Mouse (Mus musculus): ENCODE data around the gene Naa20. TPM values are rescaled to one million over a fixed set of nuclear protein-coding genes. Genes with fewer than 3 reads are reported as not detected.

The Naa20 gene
- 10 to 100 TPM; 89.1 to 93.7 TPM for total RNA-seq (2021)

- DNase-seq, result no peak
- intact Hi-C loops (cut with DNase I), result loop anchor here (2.0 to 5.0 kb wide), 3 partner anchors 13 to 205 kb away; no protein-coding TSS in a partner anchor
These were observed at the start of gene Naa20 for GRCm38 (mm10) chr2:145901861-145902260. Gene Naa20, plus strand, starts transcription at chr2:145902099.

GRCm38 (mm10) chr2:145855831-145856230 is 46.1 kb upstream of the Naa20 start:
- intact Hi-C loops (cut with DNase I), result no loop called here
- no peak for DNase-seq

DNA sequence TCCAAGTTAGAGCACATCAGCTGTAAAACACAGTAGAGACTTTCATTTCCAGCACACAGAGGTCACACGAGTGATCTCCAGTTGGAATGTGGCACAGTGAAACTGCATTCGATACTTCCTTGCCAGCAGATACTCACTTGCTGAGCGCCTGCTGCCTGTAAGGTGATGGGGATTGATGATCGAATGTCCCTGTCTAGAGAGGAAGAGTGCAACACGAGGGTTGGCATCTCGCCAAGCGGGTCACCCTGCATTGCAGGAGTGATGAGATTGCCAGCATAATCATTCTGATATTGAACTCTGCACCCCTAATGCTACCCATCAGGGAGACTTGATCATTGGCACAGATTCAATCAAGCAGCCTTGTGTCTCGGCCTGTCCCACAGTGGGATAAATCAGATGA is 44.0 kb upstream of the Naa20 start:
- DNase-seq, result no peak
- intact Hi-C loops (cut with DNase I), result no loop called here

DNA sequence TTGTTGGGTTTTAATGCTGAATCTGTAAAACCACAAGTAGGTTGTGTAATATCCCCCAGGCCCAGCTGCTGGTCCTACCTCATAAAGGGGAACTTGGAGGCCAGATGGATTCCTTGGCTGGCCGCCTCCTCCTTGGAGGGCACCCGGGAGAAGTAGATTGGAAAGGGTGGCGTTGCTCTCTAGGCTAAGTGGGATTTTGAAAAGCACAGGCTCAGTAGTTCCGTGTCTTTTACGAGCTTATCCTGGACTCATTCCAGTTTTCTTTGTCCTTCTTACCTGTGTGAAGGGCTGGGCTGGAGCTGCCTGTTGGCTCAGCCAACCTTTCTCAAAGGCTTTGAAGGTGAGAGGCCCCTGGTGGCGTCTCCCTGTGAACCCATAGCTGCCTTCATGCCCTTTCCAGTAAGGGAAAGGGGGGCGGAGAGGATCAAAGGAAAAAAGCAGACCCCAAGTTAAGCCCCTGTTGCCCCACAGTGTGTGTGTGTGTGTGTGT is 42.4 kb upstream of the Naa20 start:
- intact Hi-C loops (cut with DNase I), result no loop called here
- peak; percentile 56 to 65 for DNase-seq

- intact Hi-C loops (cut with DNase I), result loop anchor here (2.0 to 5.0 kb wide), 4 partner anchors 21 to 63 kb away; partner anchors contain the start of gene Naa20
- DNase-seq, result peak; percentile 84 to 90
These were observed 41.7 kb upstream of the Naa20 start for GRCm38 (mm10) chr2:145859932-145860801.

- peak; percentile 59 to 64 for DNase-seq
- intact Hi-C loops (cut with DNase I), result loop anchor here (2.0 to 5.0 kb wide), 4 partner anchors 19 to 64 kb away; partner anchors contain the start of gene Naa20
These were observed 40.4 kb upstream of the Naa20 start for GRCm38 (mm10) chr2:145861193-145862123.

DNA sequence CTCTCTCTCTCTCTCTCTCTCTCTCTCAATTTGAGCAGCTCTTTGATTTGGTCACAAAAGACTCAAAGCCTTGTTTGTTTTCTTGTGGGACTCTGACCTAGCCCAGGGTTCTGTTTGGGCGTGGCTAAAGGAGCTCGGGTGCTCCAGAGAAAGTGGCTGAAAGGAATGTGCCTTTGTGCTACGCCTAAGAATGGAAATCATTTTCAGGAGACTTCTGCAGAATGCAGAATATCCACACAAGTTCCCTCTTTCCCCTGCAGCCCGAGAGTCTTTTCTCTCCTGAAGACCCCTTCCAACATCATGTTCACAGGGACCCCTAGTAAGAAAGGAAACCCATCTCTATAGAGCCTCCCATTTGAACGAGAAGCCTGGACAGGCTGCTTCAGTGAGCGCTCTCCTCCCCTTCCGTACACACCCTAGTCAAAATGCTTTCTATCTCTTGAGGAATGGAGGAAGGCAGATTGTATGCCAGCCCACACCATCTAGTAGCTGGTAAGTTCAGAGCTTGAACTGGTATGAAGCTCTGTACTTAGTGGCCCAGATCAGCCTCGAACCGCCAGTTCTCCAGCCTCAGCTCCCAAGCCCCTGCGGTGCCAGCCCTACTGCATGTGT is 39.6 kb upstream of the Naa20 start:
- peak; percentile 41 to 62 for DNase-seq

DNA sequence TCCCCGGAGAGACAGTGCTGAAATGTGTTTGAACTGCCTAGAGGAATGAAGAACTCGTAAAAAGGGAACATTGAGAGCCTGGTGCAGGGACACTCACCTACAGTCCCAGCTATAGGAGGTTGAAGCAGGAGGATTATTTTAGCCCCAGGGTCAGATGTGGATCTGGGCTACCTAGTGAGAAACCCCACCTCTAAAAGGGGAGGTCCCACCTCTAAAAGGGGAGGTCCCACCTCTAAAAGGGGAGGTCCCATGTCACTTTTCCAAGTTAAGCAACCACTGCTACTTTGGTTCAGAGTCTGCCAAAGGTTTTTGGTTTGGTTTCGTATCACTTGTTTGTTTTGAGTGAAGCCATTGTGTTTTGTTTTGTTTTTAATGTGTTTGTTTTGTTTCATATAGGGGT is 36.6 kb upstream of the Naa20 start:
- intact Hi-C loops (cut with DNase I), result no loop called here
- DNase-seq, result no peak

More for the DNA sequence above, 39.6 kb upstream of the Naa20 start:
- intact Hi-C loops (cut with DNase I), result loop anchor here (5.0 kb wide), 1 partner anchor 65 kb away; no protein-coding TSS in a partner anchor

DNA sequence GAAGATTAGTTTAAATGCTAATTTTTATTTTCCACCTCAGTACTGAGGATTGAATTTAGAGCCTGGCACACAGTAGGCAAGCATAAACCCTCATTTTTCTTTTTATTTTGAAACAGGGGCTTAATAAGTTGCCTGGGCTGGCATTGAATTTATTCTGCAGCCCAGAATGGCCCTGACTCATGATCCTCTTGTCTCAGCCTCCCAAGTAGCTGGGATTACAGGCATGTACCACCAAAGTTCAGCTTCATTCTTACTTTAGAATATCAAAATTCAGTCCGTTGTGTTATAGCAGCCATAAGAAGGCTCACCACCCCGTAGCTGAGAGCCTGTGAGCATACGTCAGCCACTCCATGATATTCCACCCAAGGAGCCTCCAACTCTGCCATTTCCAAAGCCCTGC is 35.7 kb upstream of the Naa20 start:
- intact Hi-C loops (cut with DNase I), result no loop called here

DNA sequence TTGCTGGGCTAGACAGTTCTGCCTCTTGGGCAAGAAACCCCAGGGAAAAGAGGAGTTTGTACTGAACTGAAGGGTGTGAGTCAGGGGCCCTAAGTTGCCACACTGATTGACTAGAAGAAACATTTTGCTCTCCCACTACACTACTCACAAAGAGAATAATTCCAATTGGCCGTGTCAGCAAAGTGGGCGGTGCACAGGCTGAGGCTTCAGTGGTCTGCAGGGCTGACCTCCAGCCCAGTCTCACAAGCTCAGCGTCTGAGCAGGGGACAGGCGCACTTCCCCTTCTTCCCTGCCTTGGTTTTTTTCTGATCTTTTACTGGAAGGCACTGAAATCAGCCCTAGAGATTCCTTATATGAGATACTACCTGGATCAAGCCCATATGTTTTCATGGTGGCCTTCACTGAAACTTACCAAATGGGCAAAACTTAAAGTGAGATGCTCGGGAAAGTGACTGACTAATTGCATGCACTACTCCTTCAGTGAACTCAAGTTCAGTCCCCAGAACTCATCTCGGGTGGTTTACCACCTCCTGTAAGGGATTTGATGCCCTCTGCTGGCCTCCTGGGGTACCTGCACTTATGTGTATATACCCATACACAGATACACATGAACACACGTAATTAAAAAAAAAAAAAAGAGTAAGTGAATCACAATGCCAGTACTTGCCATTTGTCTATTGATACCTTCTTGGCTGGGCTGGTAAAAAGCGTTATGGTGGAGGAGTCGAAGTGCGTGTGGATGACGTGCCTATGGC is 35.0 kb upstream of the Naa20 start:
- intact Hi-C loops (cut with DNase I), result no loop called here
- DNase-seq, result no peak

More for the DNA sequence above, 35.7 kb upstream of the Naa20 start:
- DNase-seq, result no peak

GRCm38 (mm10) chr2:145871308-145871707 is 30.6 kb upstream of the Naa20 start:
- intact Hi-C loops (cut with DNase I), result no loop called here
- DNase-seq, result no peak

DNA sequence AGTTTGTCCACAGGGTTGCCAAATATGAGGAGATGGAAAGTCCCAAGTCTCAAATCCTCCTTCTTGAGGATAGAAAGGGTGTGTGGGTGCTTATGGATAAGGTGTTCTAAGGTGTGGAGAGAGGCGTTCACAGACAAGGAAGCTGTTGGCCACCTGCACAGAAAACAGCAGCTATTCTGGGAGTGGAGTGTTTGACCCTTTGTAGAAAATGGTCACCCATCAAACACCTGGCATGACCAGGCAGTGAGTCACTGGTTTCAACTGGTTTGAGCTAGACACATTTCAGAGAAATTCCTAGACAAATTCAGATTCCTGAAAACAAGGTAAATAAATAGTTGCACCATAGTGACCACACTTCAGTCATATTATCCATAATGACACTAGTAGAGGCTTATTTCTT is 29.8 kb upstream of the Naa20 start:
- DNase-seq, result no peak

GRCm38 (mm10) chr2:145873953-145874352 is 27.9 kb upstream of the Naa20 start:
- no peak for DNase-seq
- intact Hi-C loops (cut with DNase I), result no loop called here

More for the DNA sequence above, 29.8 kb upstream of the Naa20 start:
- intact Hi-C loops (cut with DNase I), result no loop called here

- no peak for DNase-seq
- intact Hi-C loops (cut with DNase I), result no loop called here
These were observed 26.9 kb upstream of the Naa20 start for GRCm38 (mm10) chr2:145874879-145875482.

- intact Hi-C loops (cut with DNase I), result no loop called here
These were observed 24.7 kb upstream of the Naa20 start for GRCm38 (mm10) chr2:145877191-145877590.

DNA sequence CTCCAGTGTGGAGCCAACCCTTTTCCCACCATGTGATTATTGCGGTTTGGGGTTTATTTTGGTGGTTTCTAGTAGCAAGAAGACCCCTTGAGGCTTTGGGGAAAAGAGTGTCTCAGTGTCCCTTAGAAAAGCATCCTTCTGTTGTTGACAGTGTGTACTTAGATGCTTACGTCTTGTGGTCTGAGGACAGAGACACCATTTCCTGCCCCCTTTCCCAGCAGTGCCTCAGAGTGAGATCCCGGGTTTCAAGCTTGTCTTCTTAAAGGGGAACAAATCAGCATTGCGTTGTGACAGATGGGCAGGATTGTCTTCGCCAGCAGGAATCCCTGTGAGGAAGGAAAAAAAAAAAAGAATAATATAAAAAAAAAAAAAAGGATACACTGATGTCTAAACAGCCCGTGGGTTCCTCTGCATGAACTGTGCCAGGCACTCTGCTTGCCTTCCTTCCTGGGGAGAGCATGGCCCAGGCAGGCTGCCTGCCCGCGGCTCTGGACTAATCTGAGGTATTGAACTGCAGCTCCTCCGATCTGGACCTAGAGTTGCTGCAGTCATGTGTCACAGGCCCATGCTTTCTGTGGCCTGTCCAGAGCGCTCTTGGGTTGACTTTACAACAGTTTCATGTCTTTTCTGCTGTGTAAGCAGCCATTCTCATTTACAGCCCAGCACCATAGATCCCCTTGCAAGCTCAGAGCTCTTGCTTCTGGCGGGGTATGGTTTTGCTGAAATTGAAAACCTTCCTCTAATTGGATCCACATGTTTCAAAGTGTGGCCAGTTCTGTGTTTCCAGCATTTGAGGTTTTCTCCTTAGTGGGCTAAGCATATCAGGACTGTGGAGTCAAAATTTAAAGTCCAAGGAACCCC is 20.8 kb upstream of the Naa20 start:
- DNase-seq, result no peak
- intact Hi-C loops (cut with DNase I), result loop anchor here (2.0 kb wide), 2 partner anchors 20 to 86 kb away; no protein-coding TSS in a partner anchor

More at GRCm38 (mm10) chr2:145877191-145877590, 24.7 kb upstream of the Naa20 start:
- DNase-seq, result no peak

GRCm38 (mm10) chr2:145881932-145882331 is 20.0 kb upstream of the Naa20 start:
- DNase-seq, result no peak
- intact Hi-C loops (cut with DNase I), result loop anchor here (2.0 kb wide), 3 partner anchors 21 to 183 kb away; no protein-coding TSS in a partner anchor

DNA sequence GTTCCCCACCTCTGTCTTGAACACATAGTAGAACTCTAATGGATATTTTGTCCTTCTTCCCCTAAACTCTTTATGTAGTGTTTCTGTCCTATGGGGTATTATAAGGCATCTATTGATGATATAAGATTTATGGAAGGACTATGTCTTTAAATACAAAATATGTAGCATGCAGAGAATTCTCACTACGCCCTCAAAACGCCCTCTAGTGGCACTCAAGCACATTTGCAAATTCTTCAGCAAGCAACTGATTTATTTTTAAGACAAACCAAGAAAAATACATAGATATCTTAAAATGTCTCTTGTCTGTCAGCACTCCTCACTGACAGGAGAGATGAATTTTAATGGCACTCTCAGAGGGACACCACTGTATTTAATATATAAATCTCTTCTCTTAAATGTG is 19.5 kb upstream of the Naa20 start:
- intact Hi-C loops (cut with DNase I), result loop anchor here (2.0 kb wide), 1 partner anchor 184 kb away; no protein-coding TSS in a partner anchor
- no peak for DNase-seq
